Mouse (Mus musculus): ENCODE measurements around the gene Mrgpra2a. TPM values are rescaled to one million over a fixed set of nuclear protein-coding genes. Genes with fewer than 3 reads are reported as not detected.

Gene Mrgpra2a
- not detected for polyA plus RNA-seq (2012; fragmentation: generic; extraction: Trizol)

DNA sequence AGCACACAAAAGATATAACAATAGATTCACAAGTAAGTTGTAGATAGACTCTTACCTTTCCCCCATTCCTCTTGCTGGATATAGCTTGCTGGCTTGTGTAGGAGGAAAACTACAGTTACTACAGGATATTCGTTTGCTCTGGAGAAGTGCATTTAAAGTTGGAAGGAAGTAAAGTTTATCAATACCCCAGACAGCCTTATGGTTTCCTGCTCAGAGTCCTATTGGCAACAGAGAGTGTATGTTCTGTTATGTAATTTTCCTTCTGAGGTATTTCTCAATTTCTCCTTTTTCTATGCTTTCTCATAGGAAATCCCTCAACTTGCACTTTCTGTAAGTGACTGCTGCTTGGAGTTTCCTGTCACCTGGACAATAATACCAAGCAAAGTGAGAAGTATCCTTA lies at the start of gene Mrgpra2a:
Gene Mrgpra2a, minus strand, starts transcription at position 125 of the 400 bp plus-strand sequence.

Other genes with a start within 250 kb of the Mrgpra2a start
- not detected for gene Mrgpra6, start 247.2 kb downstream of the Mrgpra2a start, polyA plus RNA-seq (2012; fragmentation: generic; extraction: Trizol)
- gene Mrgpra9, start 199.3 kb downstream of the Mrgpra2a start, polyA plus RNA-seq (2012; fragmentation: generic; extraction: Trizol): not detected
- gene Mrgpra1, start 97.9 kb downstream of the Mrgpra2a start, polyA plus RNA-seq (2012; fragmentation: generic; extraction: Trizol): not detected
- gene Mrgpra2b, start 76.7 kb upstream of the Mrgpra2a start, polyA plus RNA-seq (2012; fragmentation: generic; extraction: Trizol): not detected
- not detected for gene Mrgpra3, start 149.2 kb upstream of the Mrgpra2a start, polyA plus RNA-seq (2012; fragmentation: generic; extraction: Trizol)